Mouse (Mus musculus) liver, embryonic 16.5 days (tissue): Measurements from ENCODE around the gene B4galnt2. TPM values are rescaled to one million over a fixed set of nuclear protein-coding genes. Genes with fewer than 3 reads are reported as not detected.

ENCODE experiments used
- ATAC-seq: fragments of 200-750 bp; cut with Nextera tagmentation; 2 replicates; pipeline ENCODE4 v1.8.0; 2017; ENCODE audit warnings: low read depth, mild to moderate bottlenecking, moderate number of reproducible peaks, moderate library complexity
- H3K27ac ChIP-seq: fragments of 300-500 bp; sonication (generic); 2 replicates; pipeline ENCODE4 v1.5.1; 2014; ENCODE audit warnings: mild to moderate bottlenecking, low read length
- H3K27me3 ChIP-seq: fragments of 300-500 bp; sonication (generic); 2 replicates; pipeline ENCODE4 v1.6.1; 2014; ENCODE audit warnings: low read depth, low read length, mixed read lengths; ENCODE audit not compliant: control insufficient read depth, insufficient read depth
- H3K36me3 ChIP-seq: fragments of 300-500 bp; sonication (generic); 2 replicates; pipeline ENCODE4 v1.6.1; 2014; ENCODE audit warnings: mild to moderate bottlenecking; ENCODE audit not compliant: control insufficient read depth, insufficient read depth
- H3K4me1 ChIP-seq: fragments of 300-500 bp; sonication (generic); 2 replicates; pipeline ENCODE4 v1.6.1; 2014; ENCODE audit warnings: low read depth, low read length, mixed read lengths; ENCODE audit not compliant: control insufficient read depth
- H3K4me2 ChIP-seq: fragments of 300-500 bp; sonication (generic); 2 replicates; pipeline ENCODE4 v1.6.1; 2014; ENCODE audit warnings: low read depth, low read length, mixed read lengths
- H3K4me3 ChIP-seq: fragments of 300-500 bp; sonication (generic); 2 replicates; pipeline ENCODE4 v1.5.1; 2014; ENCODE audit warnings: low read depth, mild to moderate bottlenecking, low read length
- H3K9ac ChIP-seq: fragments of 300-500 bp; sonication (generic); 2 replicates; pipeline ENCODE4 v1.6.1; 2014; ENCODE audit warnings: low read depth, low read length
- H3K9me3 ChIP-seq: fragments of 300-500 bp; sonication (generic); replicated peaks from 2 replicates; pipeline ENCODE4 v1.6.1; 2016; ENCODE audit warnings: low read length; ENCODE audit not compliant: control insufficient read depth
- WGBS: fragments of 180-500 bp; shearing (Covaris S2); extraction: QIAGEN DNeasy Blood & Tissue Kit; methylation state at CpG from one replicate; pipeline ENCODE4 v1.1.7; 2014; ENCODE audit not compliant: insufficient replicate concordance; 5-methylcytosine and 5-hydroxymethylcytosine counted together
- polyA plus RNA-seq: library from polyadenylated mRNA; unstranded; fragments of >200 nt; fragmentation: Nextera tagmentation; extraction: Ambion mirVana; gene quantifications from 2 replicates; pipeline ENCODE4 v1.2.1, GENCODE M21; 2015

The B4galnt2 gene
- polyA plus RNA-seq, 1 experiment from 2014 or later = 0.50 TPM

DNA sequence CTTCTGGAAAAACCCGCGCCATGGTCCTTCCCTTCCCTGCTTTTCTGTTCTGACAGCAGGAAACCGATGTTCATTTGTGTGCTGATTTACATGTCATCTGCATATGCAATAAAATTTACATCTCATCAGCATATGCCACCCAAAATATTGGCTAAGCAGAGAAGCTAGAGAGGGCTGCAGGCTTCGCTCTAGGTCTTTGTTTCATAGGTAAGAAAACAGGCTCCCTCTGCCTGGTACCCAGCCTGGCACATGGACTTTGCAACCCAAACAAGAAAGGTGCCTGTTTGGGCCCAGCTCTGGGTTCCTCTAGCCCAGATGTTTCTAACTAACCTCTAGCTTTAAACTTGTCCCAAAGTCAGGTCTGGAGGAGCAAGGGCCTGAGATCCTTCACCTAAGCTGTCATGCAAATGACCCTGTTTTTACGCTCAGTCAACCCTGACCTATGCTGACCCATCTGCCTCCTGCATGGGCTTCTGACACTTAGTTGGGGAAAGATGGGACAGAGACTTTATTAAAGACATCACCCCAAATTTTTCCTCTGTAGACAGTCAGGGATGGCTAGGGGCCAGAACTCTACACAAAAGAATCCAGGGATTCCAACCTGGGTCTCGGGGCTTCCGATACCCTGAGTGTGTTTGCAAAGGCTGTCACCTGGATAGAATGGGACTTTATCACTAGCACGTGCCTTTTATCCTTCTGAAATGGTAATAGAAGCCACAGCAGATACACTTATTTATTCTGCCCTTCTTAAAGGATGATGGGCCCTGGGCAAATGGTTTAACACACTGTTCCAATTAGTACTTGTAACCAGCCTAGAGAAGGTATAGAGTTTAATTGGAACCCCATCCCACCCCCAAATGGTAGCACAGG is 75.5 kb downstream of the B4galnt2 start:
- Histone ChIP-seq H3K27ac (no peak overlapping the region), H3K4me3 (no peak overlapping the region), H3K36me3 (no peaks in the 10 kb centered on the region), H3K9me3 (no peaks in the 10 kb centered on the region), H3K4me2 (no peak overlapping the region), H3K4me1 (peaks cover 40% of the 10 kb centered on the region), H3K27me3 (peaks cover 3% of the 10 kb centered on the region), H3K9ac (no peak overlapping the region)
- no peak for ATAC-seq
- 60% methylated on average over 8 of the region's 8 CpGs for WGBS

DNA sequence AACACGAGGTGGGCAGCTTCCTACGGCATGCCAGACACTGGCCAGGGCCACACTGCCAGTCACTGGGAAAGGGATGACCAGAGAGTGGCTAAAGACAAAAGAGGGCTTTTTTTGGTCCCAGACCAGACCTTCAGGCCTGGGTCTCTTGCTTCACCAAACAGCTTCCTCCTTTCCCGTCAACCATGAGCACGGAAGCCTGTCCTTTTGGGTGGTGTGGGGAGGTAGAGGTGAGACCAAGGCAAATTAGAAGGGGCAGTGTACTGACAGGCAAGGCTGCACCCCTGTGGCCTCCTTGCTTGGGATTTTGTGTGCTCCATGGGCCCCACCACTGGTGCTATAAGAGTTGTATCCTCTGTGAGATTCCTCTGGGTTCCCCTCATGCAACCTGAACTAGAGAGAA is 76.1 kb downstream of the B4galnt2 start:
- Histone ChIP-seq H3K9ac (no peak overlapping the region), H3K4me1 (peaks cover 46% of the 10 kb centered on the region), H3K27me3 (peaks cover 10% of the 10 kb centered on the region), H3K36me3 (no peaks in the 10 kb centered on the region), H3K9me3 (no peaks in the 10 kb centered on the region), H3K4me2 (no peak overlapping the region), H3K27ac (no peak overlapping the region), H3K4me3 (no peak overlapping the region)
- WGBS = 54% methylated on average over 4 of the region's 4 CpGs
- ATAC-seq = no peak

DNA sequence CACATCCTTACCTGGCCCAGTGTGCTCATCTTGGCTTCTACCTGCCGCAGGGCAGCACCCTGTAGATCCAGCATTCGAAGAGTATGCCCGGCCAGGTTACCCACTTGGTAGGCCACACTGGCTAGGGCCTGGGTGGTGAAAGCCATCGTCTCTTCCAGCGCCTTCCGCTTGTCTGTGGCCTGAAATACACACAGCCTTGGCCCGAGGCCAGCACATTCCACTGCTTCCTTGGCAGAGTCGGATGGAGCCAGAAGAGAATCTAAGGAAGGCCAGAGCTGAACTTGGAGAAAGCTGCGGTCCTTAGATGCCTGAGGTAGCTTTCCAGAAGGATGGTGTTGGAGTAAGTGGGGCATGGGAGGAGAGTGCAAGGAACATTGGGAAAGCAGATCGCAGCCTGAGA is 77.6 kb downstream of the B4galnt2 start, which contains the start of gene Gngt2:
Gene Gngt2 (plus strand): TSS at position 158 of the 400 bp plus-strand sequence.
- Histone ChIP-seq H3K36me3 (no peaks in the 10 kb centered on the region), H3K4me2 (no peak within 1 kb of the TSS), H3K27me3 (peaks cover 25% of the 10 kb centered on the region), H3K4me3 (no peak within 1 kb of the TSS), H3K4me1 (peaks cover 35% of the 10 kb centered on the region), H3K27ac (no peak within 1 kb of the TSS), H3K9me3 (no peaks in the 10 kb centered on the region), H3K9ac (no peak within 1 kb of the TSS)
- WGBS = 76% methylated on average over 10 of the region's 10 CpGs
- ATAC-seq = no peak

DNA sequence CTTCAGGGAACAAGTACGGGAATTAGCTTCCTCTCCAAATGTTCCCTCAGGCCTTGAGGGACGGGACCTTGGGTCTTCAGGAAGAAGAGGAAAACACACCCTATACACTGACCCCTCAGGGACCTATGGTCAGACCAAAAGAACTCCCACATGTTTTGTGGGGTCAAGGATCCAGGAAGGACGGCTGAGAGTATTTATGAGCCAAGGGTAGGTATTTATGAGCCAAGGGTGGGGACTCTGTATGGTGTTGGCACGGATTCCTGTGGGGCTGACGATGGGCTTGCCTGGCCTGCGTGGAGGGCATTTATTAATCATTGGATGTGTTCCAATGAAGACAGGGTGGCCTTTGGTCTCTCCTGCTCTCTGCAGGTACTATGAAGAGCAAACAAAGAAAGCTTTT is 78.3 kb downstream of the B4galnt2 start:
- H3K4me2 ChIP-seq = no peak overlapping the region
- no peak overlapping the region for H3K27ac ChIP-seq
- H3K27me3 ChIP-seq = peaks cover 31% of the 10 kb centered on the region
- H3K36me3 ChIP-seq = no peaks in the 10 kb centered on the region
- H3K4me3 ChIP-seq = no peak overlapping the region
- no peak for ATAC-seq
- no peak overlapping the region for H3K9ac ChIP-seq
- peaks cover 33% of the 10 kb centered on the region for H3K4me1 ChIP-seq
- no peaks in the 10 kb centered on the region for H3K9me3 ChIP-seq
- 74% methylated on average over 6 of the region's 6 CpGs for WGBS

DNA sequence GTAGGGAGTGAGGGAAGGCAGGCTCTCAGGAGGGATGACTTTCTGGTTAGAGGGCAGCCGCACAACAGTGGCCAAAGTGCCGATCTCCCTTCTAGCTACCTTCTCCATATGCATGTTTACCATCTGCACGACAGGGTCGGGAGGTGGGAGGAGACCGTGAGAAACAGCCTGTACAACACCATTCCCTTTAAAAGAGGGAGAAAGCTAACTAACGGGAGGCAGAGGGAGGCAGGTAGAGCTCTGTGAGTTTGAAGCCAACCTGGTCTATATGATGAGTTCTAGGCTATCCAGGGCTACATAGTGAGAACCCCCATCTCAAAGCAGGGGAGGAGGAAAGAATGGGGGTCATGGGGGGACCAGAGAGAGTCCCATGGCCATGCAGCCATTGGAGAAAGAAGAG is 78.9 kb downstream of the B4galnt2 start:
- Histone ChIP-seq H3K36me3 (no peaks in the 10 kb centered on the region), H3K4me1 (peaks cover 37% of the 10 kb centered on the region), H3K4me2 (no peak overlapping the region), H3K27ac (no peak overlapping the region; the same call in 1 of the 2 replicates), H3K9me3 (no peaks in the 10 kb centered on the region), H3K9ac (no peak overlapping the region), H3K4me3 (no peak overlapping the region), H3K27me3 (peaks cover 37% of the 10 kb centered on the region)
- 25% methylated on average over 6 of the region's 6 CpGs for WGBS
- ATAC-seq = no peak

DNA sequence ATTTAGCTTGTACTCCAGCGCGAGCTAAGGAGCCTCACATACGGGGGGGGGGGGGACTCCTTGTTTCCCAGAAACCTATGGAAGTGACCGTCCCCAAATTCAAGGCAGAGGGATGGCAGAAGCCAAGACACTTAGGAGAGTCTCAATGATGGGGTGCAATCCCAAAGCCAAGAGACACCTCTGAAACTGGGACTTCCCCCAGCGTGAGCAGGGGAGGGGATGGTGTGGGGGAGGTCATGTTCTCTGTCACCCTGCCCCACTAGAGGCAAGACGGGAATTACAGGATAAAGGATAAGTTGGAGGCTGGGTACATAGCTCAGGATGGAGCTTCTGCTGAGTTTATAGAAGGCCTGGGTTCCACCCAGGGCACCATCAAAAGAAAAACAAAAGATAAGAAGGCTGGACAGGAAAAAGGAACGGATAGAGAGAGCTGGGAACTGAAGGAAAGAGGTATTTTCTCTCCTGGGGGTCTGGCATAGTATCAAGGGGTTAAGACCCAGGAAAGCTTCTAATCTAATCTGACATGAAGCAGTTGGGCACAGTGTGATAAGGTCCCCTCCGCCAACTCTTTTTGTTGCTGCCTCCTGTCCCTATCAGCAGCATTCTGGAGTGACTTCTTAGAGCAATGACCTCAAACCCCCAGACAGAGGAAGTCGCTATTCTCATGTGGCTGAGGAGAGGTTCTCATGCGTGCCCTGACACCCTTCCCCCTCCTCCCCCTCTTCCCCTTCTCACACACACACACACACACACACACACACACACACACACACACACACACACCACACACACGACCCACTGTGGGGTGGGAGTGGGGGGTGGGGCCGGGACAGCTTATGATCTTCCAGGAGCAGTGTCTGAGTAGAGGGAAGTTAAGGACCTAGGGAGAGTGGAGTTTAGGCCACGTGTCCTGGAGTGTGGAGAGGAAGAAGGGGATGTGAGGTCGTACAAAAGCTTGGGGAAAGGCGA is 79.7 kb downstream of the B4galnt2 start:
- 6% methylated on average over 15 of the region's 15 CpGs for WGBS
- Histone ChIP-seq H3K27ac (peak overlapping the region; percentile 47), H3K9me3 (no peaks in the 10 kb centered on the region), H3K27me3 (peaks cover 46% of the 10 kb centered on the region), H3K4me1 (peaks cover 43% of the 10 kb centered on the region), H3K4me2 (peak overlapping the region; percentile 47; the same call in 1 of the 2 replicates), H3K4me3 (no peak overlapping the region; the same call in 1 of the 2 replicates), H3K9ac (peak overlapping the region; percentile 2; the same call in 1 of the 2 replicates), H3K36me3 (no peaks in the 10 kb centered on the region)
- ATAC-seq = peak; percentile 72

DNA sequence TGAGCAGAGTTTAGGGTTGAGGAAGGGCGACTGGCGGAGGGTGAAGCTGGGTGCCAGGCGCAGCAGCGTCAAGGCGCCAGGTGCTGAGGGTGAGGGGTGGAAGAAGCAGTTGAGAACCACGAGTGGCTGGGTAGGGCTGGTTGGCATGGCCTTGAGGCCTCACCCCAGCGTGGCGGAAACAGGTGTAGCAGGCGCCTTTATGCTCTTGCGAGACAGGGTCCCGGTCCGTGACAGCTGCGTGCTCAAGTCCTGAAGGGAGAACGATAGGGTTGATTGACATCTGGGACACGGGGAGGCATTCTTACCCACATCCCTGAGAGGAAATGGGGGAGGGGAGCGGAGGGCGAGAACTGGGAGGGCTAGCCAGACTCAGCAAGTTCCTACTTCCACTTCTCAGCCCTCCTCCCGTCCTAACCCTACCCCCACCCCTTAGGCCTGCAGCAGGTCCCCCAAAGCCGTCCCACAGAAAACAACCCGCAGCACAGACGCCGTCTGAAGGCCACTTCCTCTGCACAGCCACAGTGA is 80.5 kb downstream of the B4galnt2 start:
- H3K9me3 ChIP-seq = no peaks in the 10 kb centered on the region
- H3K36me3 ChIP-seq = no peaks in the 10 kb centered on the region
- peak; percentile 49 for ATAC-seq
- H3K4me2 ChIP-seq = peak overlapping the region; percentile 47
- H3K27ac ChIP-seq = peak overlapping the region; percentile 47; the same call in 1 of the 2 replicates
- H3K4me1 ChIP-seq = peaks cover 43% of the 10 kb centered on the region
- WGBS = 2% methylated on average over 22 of the region's 22 CpGs
- H3K27me3 ChIP-seq = peaks cover 54% of the 10 kb centered on the region
- H3K9ac ChIP-seq = no peak overlapping the region
- no peak overlapping the region; the same call in 1 of the 2 replicates for H3K4me3 ChIP-seq

DNA sequence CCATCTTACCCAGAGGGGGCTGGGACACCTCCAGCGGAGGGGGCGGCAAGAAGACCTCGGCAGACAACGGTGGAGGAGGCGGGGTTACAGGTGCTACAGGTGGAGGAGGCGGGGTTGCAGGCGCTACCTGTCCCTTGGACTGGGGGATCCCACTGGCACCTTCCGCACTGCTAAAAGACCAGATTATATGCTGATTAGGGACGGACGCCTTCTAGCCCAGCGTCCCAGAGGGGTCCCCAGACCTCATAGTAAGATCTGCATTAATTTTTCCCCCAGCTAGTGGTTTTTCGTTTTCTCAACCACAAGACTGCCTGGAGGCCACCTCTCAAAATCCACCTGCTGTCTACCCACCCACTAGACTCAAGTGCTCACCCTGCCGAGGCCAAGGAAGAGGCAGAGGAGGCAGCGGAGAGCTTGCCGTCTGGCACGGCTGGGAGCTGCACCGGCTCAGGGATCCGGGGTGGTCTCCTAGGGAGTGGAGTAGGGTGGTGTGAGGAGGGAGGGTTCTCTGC is 81.0 kb downstream of the B4galnt2 start:
- 19% methylated on average over 18 of the region's 18 CpGs for WGBS
- Histone ChIP-seq H3K4me1 (peaks cover 43% of the 10 kb centered on the region), H3K36me3 (no peaks in the 10 kb centered on the region), H3K9me3 (no peaks in the 10 kb centered on the region), H3K27ac (no peak overlapping the region), H3K4me3 (no peak overlapping the region), H3K27me3 (peaks cover 59% of the 10 kb centered on the region), H3K4me2 (peak overlapping the region; percentile 47), H3K9ac (no peak overlapping the region)
- no peak for ATAC-seq
